Mouse (Mus musculus) heart, embryonic 16.5 days (tissue): Measurements from ENCODE around the gene Sec13. TPM values are rescaled to one million over a fixed set of nuclear protein-coding genes. Genes with fewer than 3 reads are reported as not detected.
A peak's percentile ranks its signal among the peaks of the same experiment; 100 is the strongest.
"Not testable (repeated sequence)": the region's sequence is repeated elsewhere in the genome, so short reads cannot be mapped to it uniquely, and the experiment has no call there.

Experiments
- ATAC-seq: fragments of 200-750 bp; cut with Nextera tagmentation; replicated peaks from 2 replicates; pipeline ENCODE4 v1.8.0; 2017; ENCODE audit warnings: moderate number of reproducible peaks; ENCODE audit not compliant: insufficient read depth, low FRiP score; ENCODE audit errors: extremely low read depth
- H3K27ac ChIP-seq: fragments of 300-500 bp; sonication (generic); 2 replicates; pipeline ENCODE4 v1.5.1; 2014; ENCODE audit warnings: mild to moderate bottlenecking, low read length, control low read depth, moderate library complexity
- H3K27me3 ChIP-seq: fragments of 300-500 bp; sonication (generic); 2 replicates; pipeline ENCODE4 v1.6.1; 2014; ENCODE audit warnings: low read length, mixed read lengths; ENCODE audit not compliant: control insufficient read depth, insufficient read depth
- H3K36me3 ChIP-seq: fragments of 300-500 bp; sonication (generic); 2 replicates; pipeline ENCODE4 v1.6.1; 2014; ENCODE audit not compliant: control insufficient read depth, insufficient read depth
- H3K4me1 ChIP-seq: fragments of 300-500 bp; sonication (generic); 2 replicates; pipeline ENCODE4 v1.6.1; 2014; ENCODE audit warnings: low read length, mixed read lengths; ENCODE audit not compliant: control insufficient read depth, insufficient read depth
- H3K4me2 ChIP-seq: fragments of 300-500 bp; sonication (generic); 2 replicates; pipeline ENCODE4 v1.6.1; 2014; ENCODE audit warnings: low read depth, mild to moderate bottlenecking, control low read depth, low read length
- H3K4me3 ChIP-seq: fragments of 300-500 bp; sonication (generic); 2 replicates; pipeline ENCODE4 v1.5.1; 2014; ENCODE audit warnings: mild to moderate bottlenecking, control low read depth, low read length
- H3K9ac ChIP-seq: fragments of 300-500 bp; sonication (generic); 2 replicates; pipeline ENCODE4 v1.6.1; 2014; ENCODE audit warnings: low read length, control low read depth
- H3K9me3 ChIP-seq: fragments of 300-500 bp; sonication (generic); replicated peaks from 2 replicates; pipeline ENCODE4 v1.6.1; 2016; ENCODE audit warnings: low read length; ENCODE audit not compliant: control insufficient read depth
- WGBS: fragments of 180-500 bp; shearing (Covaris S2); extraction: QIAGEN DNeasy Blood & Tissue Kit; methylation state at CpG from one replicate; pipeline ENCODE4 v1.1.7; 2014; 5-methylcytosine and 5-hydroxymethylcytosine counted together
- polyA plus RNA-seq: library from polyadenylated mRNA; unstranded; fragments of >200 nt; fragmentation: Nextera tagmentation; extraction: Ambion mirVana; gene quantifications from 2 replicates; pipeline ENCODE4 v1.2.1, GENCODE M21; 2015

Sec13 gene
- polyA plus RNA-seq, 1 experiment from 2014 or later, result 187 TPM

GRCm38 (mm10) chr6:113717541-113717940, 23.0 kb downstream of the Sec13 start:
- H3K36me3 ChIP-seq, result peaks cover 47% of the 10 kb centered on the region
- no peak overlapping the region for H3K9ac ChIP-seq
- H3K4me3 ChIP-seq, result no peak overlapping the region
- H3K27me3 ChIP-seq, result no peaks in the 10 kb centered on the region
- H3K9me3 ChIP-seq, result no peaks in the 10 kb centered on the region
- 93% methylated on average over 3 of the region's 3 CpGs for WGBS
- no peaks in the 10 kb centered on the region; the same call in 1 of the 2 replicates for H3K4me1 ChIP-seq
- no peak for ATAC-seq
- no peak overlapping the region for H3K27ac ChIP-seq
- H3K4me2 ChIP-seq, result no peak overlapping the region

GRCm38 (mm10) chr6:113714797-113715196, 25.7 kb downstream of the Sec13 start:
- H3K36me3 ChIP-seq, result peaks cover 66% of the 10 kb centered on the region
- no peak for ATAC-seq
- H3K4me2 ChIP-seq, result no peak overlapping the region
- 83% methylated on average over 1 of the region's 1 CpGs for WGBS
- H3K9ac ChIP-seq, result no peak overlapping the region
- H3K9me3 ChIP-seq, result no peaks in the 10 kb centered on the region
- no peaks in the 10 kb centered on the region for H3K27me3 ChIP-seq
- no peaks in the 10 kb centered on the region; the same call in 1 of the 2 replicates for H3K4me1 ChIP-seq
- no peak overlapping the region for H3K27ac ChIP-seq
- H3K4me3 ChIP-seq, result no peak overlapping the region

GRCm38 (mm10) chr6:113714276-113714675, 26.3 kb downstream of the Sec13 start:
- peaks cover 66% of the 10 kb centered on the region for H3K36me3 ChIP-seq
- H3K4me2 ChIP-seq, result no peak overlapping the region
- no peaks in the 10 kb centered on the region for H3K27me3 ChIP-seq
- 91% methylated on average over 2 of the region's 2 CpGs for WGBS
- no peak overlapping the region for H3K9ac ChIP-seq
- ATAC-seq, result no peak
- no peak overlapping the region for H3K4me3 ChIP-seq
- no peaks in the 10 kb centered on the region for H3K9me3 ChIP-seq
- no peak overlapping the region for H3K27ac ChIP-seq
- no peaks in the 10 kb centered on the region; the same call in 1 of the 2 replicates for H3K4me1 ChIP-seq

DNA sequence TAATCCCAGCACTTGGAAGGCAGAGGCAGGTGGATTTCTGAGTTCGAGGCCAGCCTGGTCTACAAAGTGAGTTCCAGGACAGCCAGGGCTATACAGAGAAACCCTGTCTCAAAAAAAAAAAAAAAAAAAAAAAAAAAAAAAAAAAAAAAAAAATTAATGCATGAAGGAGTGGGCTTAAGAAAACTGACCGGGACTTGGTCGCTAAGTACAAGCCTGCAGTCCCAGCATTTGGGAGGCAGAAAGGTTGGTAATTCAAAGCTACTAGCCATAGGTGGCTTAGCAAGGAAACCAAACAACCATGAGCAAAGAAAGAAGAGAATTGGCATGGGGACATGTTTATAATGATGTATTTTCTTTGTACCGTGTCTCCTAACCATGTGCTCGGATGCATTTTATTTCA, 27.2 kb downstream of the Sec13 start:
- 88% methylated on average over 5 of the region's 5 CpGs for WGBS
- not testable (repeated sequence) for H3K27ac ChIP-seq, H3K4me3 ChIP-seq, H3K4me1 ChIP-seq, ATAC-seq, H3K9me3 ChIP-seq, H3K9ac ChIP-seq, H3K4me2 ChIP-seq, H3K27me3 ChIP-seq
- H3K36me3 ChIP-seq, result peaks cover 70% of the 10 kb centered on the region

- WGBS, result 85% methylated on average over 3 of the region's 3 CpGs
- Histone ChIP-seq H3K27ac (no peak overlapping the region), H3K4me3 (no peak overlapping the region), H3K4me2 (no peak overlapping the region), H3K9ac (no peak overlapping the region), H3K27me3 (no peaks in the 10 kb centered on the region), H3K4me1 (no peaks in the 10 kb centered on the region; the same call in 1 of the 2 replicates), H3K9me3 (no peaks in the 10 kb centered on the region), H3K36me3 (peaks cover 76% of the 10 kb centered on the region)
- ATAC-seq, result no peak
Measured at GRCm38 (mm10) chr6:113712718-113713117, 27.8 kb downstream of the Sec13 start.

GRCm38 (mm10) chr6:113697222-113698205, 43.0 kb downstream of the Sec13 start:
- peak; percentile 43 for ATAC-seq
- H3K4me2 ChIP-seq, result peak overlapping the region; percentile 85
- under 1% methylated on average over 88 of the region's 113 CpGs for WGBS
- H3K4me3 ChIP-seq, result peak overlapping the region; percentile 98
- peaks cover 23% of the 10 kb centered on the region for H3K4me1 ChIP-seq
- peak overlapping the region; percentile 94 for H3K9ac ChIP-seq
- peak overlapping the region; percentile 92 for H3K27ac ChIP-seq
- H3K9me3 ChIP-seq, result no peaks in the 10 kb centered on the region
- no peaks in the 10 kb centered on the region for H3K27me3 ChIP-seq
- H3K36me3 ChIP-seq, result peaks cover 12% of the 10 kb centered on the region

- Histone ChIP-seq H3K27ac (peak within 1 kb of the TSS; percentile 94), H3K4me2 (peak within 1 kb of the TSS; percentile 85), H3K9me3 (no peaks in the 10 kb centered on the region), H3K4me1 (peaks cover 23% of the 10 kb centered on the region), H3K9ac (peak within 1 kb of the TSS; percentile 94), H3K36me3 (peaks cover 6% of the 10 kb centered on the region), H3K27me3 (no peaks in the 10 kb centered on the region), H3K4me3 (peak within 1 kb of the TSS; percentile 98)
- WGBS, result under 1% methylated on average over 58 of the region's 58 CpGs
- peak; percentile 99 for ATAC-seq
Measured at GRCm38 (mm10) chr6:113696582-113697221, 43.8 kb downstream of the Sec13 start, which contains the start of gene Tatdn2. TSS of gene Tatdn2 (plus strand) at chr6:113697050.

- H3K27ac ChIP-seq, result peak overlapping the region; percentile 94
- H3K27me3 ChIP-seq, result no peaks in the 10 kb centered on the region
- no peaks in the 10 kb centered on the region; the same call in 1 of the 2 replicates for H3K36me3 ChIP-seq
- H3K4me2 ChIP-seq, result peak overlapping the region; percentile 69
- H3K9me3 ChIP-seq, result no peaks in the 10 kb centered on the region
- ATAC-seq, result no peak
- WGBS, result 49% methylated on average over 4 of the region's 4 CpGs
- peaks cover 26% of the 10 kb centered on the region for H3K4me1 ChIP-seq
- peak overlapping the region; percentile 98 for H3K4me3 ChIP-seq
- H3K9ac ChIP-seq, result peak overlapping the region; percentile 66
Measured at GRCm38 (mm10) chr6:113695766-113696355, 44.7 kb downstream of the Sec13 start.
